Mouse (Mus musculus) small intestine, adult 2 months (tissue): ENCODE results near the gene Ptprq. TPM values are rescaled to one million over a fixed set of nuclear protein-coding genes. Genes with fewer than 3 reads are reported as not detected.

Experiments
- H3K27ac ChIP-seq: fragments of 200-500 bp; 2 replicates; pipeline ENCODE4 v1.5.1; 2012; ENCODE audit warnings: low read depth, low read length, control low read depth, inconsistent platforms; ENCODE audit not compliant: insufficient read depth
- H3K27me3 ChIP-seq: fragments of 200-500 bp; 2 replicates; pipeline ENCODE4 v1.6.1; 2012; ENCODE audit warnings: mild to moderate bottlenecking, moderate library complexity, low read length, inconsistent platforms; ENCODE audit not compliant: control insufficient read depth, insufficient read depth
- H3K36me3 ChIP-seq: fragments of 200-500 bp; 2 replicates; pipeline ENCODE4 v1.6.1; 2012; ENCODE audit warnings: mild to moderate bottlenecking, low read length, control low read depth, inconsistent platforms; ENCODE audit not compliant: control insufficient read depth, insufficient read depth
- H3K4me1 ChIP-seq: fragments of 200-500 bp; 2 replicates; pipeline ENCODE4 v1.6.1; 2012; ENCODE audit warnings: low read length, inconsistent platforms, mixed read lengths; ENCODE audit not compliant: control insufficient read depth, insufficient read depth, insufficient read length
- H3K4me3 ChIP-seq: fragments of 200-500 bp; 2 replicates; pipeline ENCODE4 v1.5.1; 2012; ENCODE audit warnings: low read depth, mild to moderate bottlenecking, control low read depth, inconsistent platforms, low read length, moderate library complexity
- CTCF ChIP-seq: fragments of 200-500 bp; IDR thresholded peaks from 2 replicates; pipeline ENCODE4 v1.5.1; 2012; ENCODE audit warnings: low read depth, mild to moderate bottlenecking, control low read depth, inconsistent platforms, low read length, moderate library complexity, mixed read lengths; ENCODE audit not compliant: insufficient replicate concordance, insufficient read length; ENCODE audit errors: extremely low read depth
- POLR2A ChIP-seq: fragments of 200-500 bp; IDR thresholded peaks from 2 replicates; pipeline ENCODE4 v1.6.1; 2012; ENCODE audit warnings: low read depth, mild to moderate bottlenecking, control low read depth, inconsistent platforms, low read length, moderate library complexity
- WGBS: fragments of 180-500 bp; shearing (Covaris S2); methylation state at CpG from one replicate; pipeline ENCODE4 v1.1.7; 2018; 5-methylcytosine and 5-hydroxymethylcytosine counted together
- polyA plus RNA-seq: library from polyadenylated mRNA; depleted of rRNA; stranded (reverse); fragments of >200 nt; gene quantifications from 2 replicates; pipeline ENCODE4 v1.2.3, GENCODE M21; 2012

The Ptprq gene
- polyA plus RNA-seq, 1 experiment: not detected

GRCm38 (mm10) chr10:107506397-107506796 is 213.5 kb downstream of the Ptprq start:
- Histone ChIP-seq H3K27ac (no peak overlapping the region), H3K4me3 (no peak overlapping the region), H3K36me3 (no peaks in the 10 kb centered on the region), H3K27me3 (no peaks in the 10 kb centered on the region), H3K4me1 (no peaks in the 10 kb centered on the region)
- TF ChIP-seq POLR2A: no peak
- TF ChIP-seq CTCF: no peak
- WGBS: 75% methylated on average over 2 of the region's 2 CpGs

- no peaks in the 10 kb centered on the region for H3K36me3 ChIP-seq
- 27% methylated on average over 4 of the region's 4 CpGs for WGBS
- H3K27ac ChIP-seq: no peak overlapping the region
- no peak overlapping the region for H3K4me3 ChIP-seq
- no peaks in the 10 kb centered on the region for H3K4me1 ChIP-seq
- TF ChIP-seq POLR2A: no peak
- TF ChIP-seq CTCF: no peak
- H3K27me3 ChIP-seq: no peaks in the 10 kb centered on the region
Measured at GRCm38 (mm10) chr10:107503430-107503829, 216.4 kb downstream of the Ptprq start.

- WGBS: 88% methylated on average over 7 of the region's 7 CpGs
- no peak overlapping the region for H3K4me3 ChIP-seq
- no peak overlapping the region for H3K27ac ChIP-seq
- H3K4me1 ChIP-seq: no peaks in the 10 kb centered on the region
- H3K27me3 ChIP-seq: no peaks in the 10 kb centered on the region
- no peaks in the 10 kb centered on the region for H3K36me3 ChIP-seq
- TF ChIP-seq CTCF: no peak
- no peak for TF ChIP-seq POLR2A
Measured at GRCm38 (mm10) chr10:107502193-107502592, 217.7 kb downstream of the Ptprq start.

- no peaks in the 10 kb centered on the region for H3K36me3 ChIP-seq
- no peak overlapping the region for H3K27ac ChIP-seq
- TF ChIP-seq POLR2A (no peak), CTCF (no peak)
- WGBS: 73% methylated on average over 7 of the region's 7 CpGs
- no peak overlapping the region for H3K4me3 ChIP-seq
- no peaks in the 10 kb centered on the region for H3K4me1 ChIP-seq
- H3K27me3 ChIP-seq: no peaks in the 10 kb centered on the region
Measured at GRCm38 (mm10) chr10:107499656-107500055, 220.2 kb downstream of the Ptprq start.

- no peaks in the 10 kb centered on the region for H3K4me1 ChIP-seq
- H3K4me3 ChIP-seq: no peak overlapping the region
- TF ChIP-seq CTCF (no peak), POLR2A (no peak)
- WGBS: 73% methylated on average over 1 of the region's 1 CpGs
- no peaks in the 10 kb centered on the region for H3K36me3 ChIP-seq
- no peak overlapping the region for H3K27ac ChIP-seq
- H3K27me3 ChIP-seq: no peaks in the 10 kb centered on the region
Measured at GRCm38 (mm10) chr10:107496402-107496801, 223.4 kb downstream of the Ptprq start.

- Histone ChIP-seq H3K4me1 (no peaks in the 10 kb centered on the region), H3K27ac (no peak within 1 kb of the TSS), H3K4me3 (no peak within 1 kb of the TSS), H3K27me3 (no peaks in the 10 kb centered on the region), H3K36me3 (no peaks in the 10 kb centered on the region)
- 89% methylated on average over 6 of the region's 6 CpGs for WGBS
- TF ChIP-seq CTCF (no peak), POLR2A (no peak)
Measured at GRCm38 (mm10) chr10:107494568-107494967, 225.3 kb downstream of the Ptprq start, which contains the start of gene Myf6. Myf6 (minus strand) TSS chr10:107494737.

- TF ChIP-seq POLR2A (no peak), CTCF (no peak)
- Histone ChIP-seq H3K27me3 (no peaks in the 10 kb centered on the region), H3K4me3 (no peak overlapping the region), H3K27ac (no peak overlapping the region), H3K36me3 (no peaks in the 10 kb centered on the region), H3K4me1 (no peaks in the 10 kb centered on the region)
- WGBS: 58% methylated on average over 20 of the region's 20 CpGs
Measured at GRCm38 (mm10) chr10:107493580-107494474, 226.0 kb downstream of the Ptprq start.
